Mouse (Mus musculus) layer of hippocampus, adult 11-12 months (tissue): ENCODE results near the gene Tgfbr3l.

Experiments used
- DNase-seq: peaks from one replicate; pipeline ENCODE4 v3.0.0; 2022; ENCODE audit warnings: low spot score

The Tgfbr3l gene

GRCm38 (mm10) chr8:4265160-4265914 is 17.3 kb downstream of the Tgfbr3l start:
- DNase-seq = no peak

GRCm38 (mm10) chr8:4267627-4268026 is 19.6 kb downstream of the Tgfbr3l start:
- DNase-seq = no peak

GRCm38 (mm10) chr8:4269609-4270008 is 21.6 kb downstream of the Tgfbr3l start:
- DNase-seq = no peak

- DNase-seq = peak; percentile 97
These were observed 27.5 kb downstream of the Tgfbr3l start, which contains the start of gene Timm44 for GRCm38 (mm10) chr8:4275275-4276110. Timm44 (minus strand) TSS chr8:4275913.

GRCm38 (mm10) chr8:4276111-4276465 is 28.1 kb downstream of the Tgfbr3l start:
- no peak for DNase-seq

GRCm38 (mm10) chr8:4292738-4293137 is 44.7 kb downstream of the Tgfbr3l start:
- no peak for DNase-seq

- no peak for DNase-seq
These were observed 49.8 kb downstream of the Tgfbr3l start for GRCm38 (mm10) chr8:4297822-4298221.
